Mouse (Mus musculus): ENCODE data around the gene Rasl12. TPM values are rescaled to one million over a fixed set of nuclear protein-coding genes. Genes with fewer than 3 reads are reported as not detected.

Gene Rasl12
- 39.8 TPM for polyA plus RNA-seq (2014; fragmentation: Illumina TruSeq; extraction: RNeasy Lipid Tissue Mini Kit (QIAGEN cat#74804); ENCODE audit: insufficient read depth, low read depth, low replicate concordance)

DNA sequence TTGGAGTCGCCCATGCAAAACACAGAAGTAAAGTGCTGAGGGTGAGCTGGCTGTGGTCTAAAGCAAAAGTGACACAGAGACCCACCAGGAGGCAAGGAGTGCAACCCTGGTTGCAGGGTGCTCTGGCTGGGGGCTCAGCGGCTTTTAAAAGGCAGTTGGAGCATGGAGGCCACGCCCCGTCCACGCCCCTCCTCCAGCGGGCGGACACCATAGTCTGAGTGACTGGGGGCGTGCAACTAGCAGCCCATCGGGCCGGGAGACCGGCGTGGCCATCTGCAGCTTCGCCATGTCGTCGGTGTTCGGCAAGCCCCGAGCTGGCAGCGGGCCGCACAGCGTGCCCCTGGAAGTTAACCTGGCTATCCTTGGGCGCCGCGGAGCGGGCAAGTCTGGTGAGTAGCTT lies at the start of gene Rasl12:
TSS of gene Rasl12 (plus strand) at position 228 of the 400 bp plus-strand sequence.

DNA sequence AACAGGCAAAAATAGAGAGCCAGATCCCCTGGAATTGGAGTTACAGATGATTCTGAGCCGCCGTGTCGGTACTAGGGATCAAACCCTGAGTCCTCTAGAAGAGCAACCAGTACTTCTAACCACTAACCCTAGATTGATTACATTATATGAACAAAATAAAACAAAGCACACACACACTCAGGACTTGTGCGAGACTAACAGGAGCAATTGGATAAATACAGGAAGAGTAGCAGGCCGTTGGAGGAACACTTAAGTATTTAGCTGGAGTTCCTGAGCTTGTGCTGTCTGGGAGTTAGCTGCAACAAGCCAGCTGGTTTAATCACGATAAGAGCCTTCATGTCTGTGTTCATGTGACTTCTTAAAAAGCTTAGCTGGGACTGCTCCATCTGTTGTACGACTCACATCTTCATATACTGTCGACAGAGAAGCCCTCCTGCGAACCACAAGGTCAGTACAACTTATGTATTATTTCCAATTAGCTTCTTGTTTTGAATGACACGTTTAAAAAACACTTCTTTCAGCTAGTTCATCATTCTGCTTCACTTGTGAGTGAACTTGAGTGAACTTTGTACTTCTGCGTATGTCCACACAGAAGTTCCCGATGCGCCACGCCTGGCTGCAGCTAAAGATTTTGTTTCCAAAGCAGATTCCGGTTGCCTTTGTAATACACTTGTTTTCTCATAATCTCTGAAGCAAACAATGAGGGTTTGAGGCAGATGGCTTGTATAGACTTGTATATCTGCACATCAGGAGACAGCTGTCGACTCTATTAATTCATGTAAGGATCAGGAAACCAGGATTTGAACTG lies 37.5 kb upstream of the Rasl12 start, which contains the start of gene Ubap1l:
TSS of gene Ubap1l (plus strand) at position 401 of the 808 bp plus-strand sequence.

DNA sequence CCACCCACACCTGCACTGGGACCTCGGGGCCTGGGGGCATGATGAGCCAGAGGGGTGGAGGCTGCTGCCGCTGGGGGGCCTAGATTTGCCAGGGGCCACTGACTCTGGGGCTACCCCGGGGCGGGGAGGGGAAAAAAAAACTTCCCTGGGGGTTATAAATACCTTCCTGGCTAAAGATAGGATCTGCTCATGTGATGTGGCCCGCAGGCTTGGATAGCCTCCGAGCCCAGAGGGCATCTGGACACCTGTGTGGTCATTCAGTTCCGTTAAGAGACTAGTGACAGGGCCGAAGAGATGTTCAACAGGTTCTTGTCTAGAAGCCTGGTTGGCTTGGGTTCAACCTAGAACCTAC lies 6.7 kb upstream of the Rasl12 start, which contains the start of gene Kbtbd13:
TSS of gene Kbtbd13 (minus strand) at position 40 of the 352 bp plus-strand sequence.

DNA sequence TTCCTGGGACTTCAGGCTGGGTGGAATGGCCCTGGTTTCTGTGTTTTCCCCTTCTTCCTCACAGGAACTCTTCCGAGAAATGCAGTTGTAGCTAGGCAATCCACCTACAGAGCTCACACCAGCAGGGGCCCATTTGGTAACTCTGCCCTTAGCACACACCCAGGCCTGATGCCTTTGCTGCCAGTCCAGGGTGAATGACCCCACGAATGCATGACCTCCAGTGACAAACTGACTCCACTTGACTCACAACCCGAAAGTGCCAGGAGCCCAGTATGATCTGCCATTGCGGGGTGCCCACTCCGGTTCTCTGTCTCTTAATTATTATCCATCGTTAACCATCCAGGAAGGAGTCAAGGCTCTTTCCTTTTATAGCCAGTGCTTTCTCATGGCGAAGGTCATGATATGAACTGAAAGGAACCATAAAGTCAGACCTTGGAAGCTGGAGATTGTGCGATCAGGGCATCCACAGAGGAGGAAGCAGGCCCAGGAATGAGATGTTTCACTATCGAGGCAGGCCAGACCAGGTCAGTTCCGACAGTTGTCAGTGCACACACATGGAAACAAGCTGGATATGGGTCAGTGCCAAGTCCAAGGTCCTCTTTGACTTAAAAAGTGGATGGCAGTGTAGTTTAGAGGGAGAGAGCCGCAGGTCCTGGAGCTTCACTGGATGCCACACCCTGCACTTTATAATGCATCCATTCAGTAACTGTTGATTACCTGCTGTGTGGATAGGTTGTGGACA lies 24.6 kb downstream of the Rasl12 start, which contains the start of gene Slc51b:
TSS of gene Slc51b (minus strand) at position 196 of the 742 bp plus-strand sequence.

DNA sequence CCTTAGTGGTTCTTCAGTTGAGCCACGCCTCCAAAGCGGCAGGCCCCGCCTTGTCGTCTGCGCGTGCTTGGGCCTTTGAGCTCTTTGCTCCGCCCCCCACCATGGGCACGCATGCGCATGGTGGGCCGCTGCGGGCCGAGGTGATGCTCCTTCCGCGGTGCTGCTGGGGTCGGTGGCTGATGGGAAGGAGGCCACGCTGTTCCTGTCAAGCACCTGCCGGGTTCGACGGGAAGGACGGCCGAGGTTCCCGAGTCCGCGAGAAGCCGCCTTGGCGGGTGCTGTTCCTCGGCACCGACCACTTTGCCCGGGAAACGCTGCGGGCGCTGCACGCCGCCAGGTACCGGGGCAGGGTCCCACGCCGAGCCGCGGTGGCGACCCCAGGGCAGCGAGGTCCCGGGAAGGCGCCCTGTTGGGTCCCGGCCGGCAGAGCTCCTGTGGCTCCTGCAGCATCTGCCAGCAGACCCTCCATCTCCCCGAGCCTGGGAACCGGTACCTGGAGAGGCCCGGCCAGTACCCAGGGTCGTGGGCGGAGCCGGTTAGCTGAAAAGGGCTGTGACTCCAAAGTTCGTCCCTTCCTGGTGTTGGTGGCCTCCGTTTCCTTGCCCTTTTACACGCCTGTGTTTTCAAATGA lies 37.5 kb downstream of the Rasl12 start, which contains the start of gene Mtfmt:
TSS of gene Mtfmt (plus strand) at position 112 of the 631 bp plus-strand sequence.

DNA sequence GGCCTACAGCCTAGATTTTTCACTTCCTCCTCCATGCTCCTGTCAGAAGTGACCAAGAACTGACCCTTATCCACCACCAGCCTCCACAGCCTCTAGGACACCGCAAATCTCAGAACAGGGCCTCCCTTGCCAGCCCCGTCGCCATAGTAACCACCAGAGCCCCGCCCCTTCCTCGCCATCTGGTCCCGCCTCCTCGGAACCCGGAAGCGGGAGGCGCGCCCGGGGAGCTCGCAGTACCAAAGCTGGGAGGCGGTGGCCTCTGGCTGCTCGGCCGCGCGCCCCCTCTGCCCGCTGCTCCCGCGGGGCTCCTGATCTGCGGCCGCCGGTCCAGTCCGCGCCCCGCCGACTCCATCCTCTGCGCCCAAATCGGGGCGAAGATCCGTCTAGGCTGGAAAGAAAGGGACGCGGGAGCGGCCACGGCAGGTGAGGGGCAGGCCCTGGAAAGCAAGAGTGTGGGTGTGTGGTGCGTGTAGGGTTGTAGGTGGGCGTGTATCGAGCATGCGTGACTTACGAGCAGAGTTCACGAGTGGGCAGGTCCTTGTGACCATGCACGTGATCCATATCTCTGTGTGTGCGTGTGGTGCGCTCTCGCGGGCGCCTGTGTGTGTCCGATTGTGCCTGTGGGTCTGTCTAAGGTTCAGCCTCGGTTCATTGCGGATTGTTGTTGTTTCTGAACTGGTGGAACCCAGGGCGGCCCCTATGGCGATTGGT lies 62.6 kb downstream of the Rasl12 start, which contains the start of gene Spg21:
TSS of gene Spg21 (plus strand) at position 216 of the 711 bp plus-strand sequence.

Other genes starting within 250 kb of the Rasl12 start
- 3.9 TPM for gene Parp16, start 203.2 kb upstream of the Rasl12 start, polyA plus RNA-seq (2014; fragmentation: Illumina TruSeq; extraction: RNeasy Lipid Tissue Mini Kit (QIAGEN cat#74804); ENCODE audit: insufficient read depth, low read depth, low replicate concordance)
- gene Cilp, start 133.3 kb upstream of the Rasl12 start, polyA plus RNA-seq (2014; fragmentation: Illumina TruSeq; extraction: RNeasy Lipid Tissue Mini Kit (QIAGEN cat#74804); ENCODE audit: insufficient read depth, low read depth, low replicate concordance) = 1.4 TPM
- 20.5 TPM for gene Clpx, start 104.2 kb upstream of the Rasl12 start, polyA plus RNA-seq (2014; fragmentation: Illumina TruSeq; extraction: RNeasy Lipid Tissue Mini Kit (QIAGEN cat#74804); ENCODE audit: insufficient read depth, low read depth, low replicate concordance)
- gene Pdcd7, start 52.4 kb upstream of the Rasl12 start, polyA plus RNA-seq (2014; fragmentation: Illumina TruSeq; extraction: RNeasy Lipid Tissue Mini Kit (QIAGEN cat#74804); ENCODE audit: insufficient read depth, low read depth, low replicate concordance) = 9.4 TPM
- gene Ubap1l, start 37.5 kb upstream of the Rasl12 start, polyA plus RNA-seq (2014; fragmentation: Illumina TruSeq; extraction: RNeasy Lipid Tissue Mini Kit (QIAGEN cat#74804); ENCODE audit: insufficient read depth, low read depth, low replicate concordance) = not detected
- 0.69 TPM for gene Kbtbd13, start 6.9 kb upstream of the Rasl12 start, polyA plus RNA-seq (2014; fragmentation: Illumina TruSeq; extraction: RNeasy Lipid Tissue Mini Kit (QIAGEN cat#74804); ENCODE audit: insufficient read depth, low read depth, low replicate concordance)
- not detected for gene Slc51b, start 24.4 kb downstream of the Rasl12 start, polyA plus RNA-seq (2014; fragmentation: Illumina TruSeq; extraction: RNeasy Lipid Tissue Mini Kit (QIAGEN cat#74804); ENCODE audit: insufficient read depth, low read depth, low replicate concordance)
- 5.8 TPM for gene Mtfmt, start 37.3 kb downstream of the Rasl12 start, polyA plus RNA-seq (2014; fragmentation: Illumina TruSeq; extraction: RNeasy Lipid Tissue Mini Kit (QIAGEN cat#74804); ENCODE audit: insufficient read depth, low read depth, low replicate concordance)
- 40.1 TPM for gene Spg21, start 62.4 kb downstream of the Rasl12 start, polyA plus RNA-seq (2014; fragmentation: Illumina TruSeq; extraction: RNeasy Lipid Tissue Mini Kit (QIAGEN cat#74804); ENCODE audit: insufficient read depth, low read depth, low replicate concordance)
- gene Ankdd1a, start 121.7 kb downstream of the Rasl12 start, polyA plus RNA-seq (2014; fragmentation: Illumina TruSeq; extraction: RNeasy Lipid Tissue Mini Kit (QIAGEN cat#74804); ENCODE audit: insufficient read depth, low read depth, low replicate concordance) = not detected
- gene Plekho2, start 181.5 kb downstream of the Rasl12 start, polyA plus RNA-seq (2014; fragmentation: Illumina TruSeq; extraction: RNeasy Lipid Tissue Mini Kit (QIAGEN cat#74804); ENCODE audit: insufficient read depth, low read depth, low replicate concordance) = 15.6 TPM
- gene Pif1, start 188.7 kb downstream of the Rasl12 start, polyA plus RNA-seq (2014; fragmentation: Illumina TruSeq; extraction: RNeasy Lipid Tissue Mini Kit (QIAGEN cat#74804); ENCODE audit: insufficient read depth, low read depth, low replicate concordance) = 0.07 TPM
- 5.5 TPM for gene Rbpms2, start 231.1 kb downstream of the Rasl12 start, polyA plus RNA-seq (2014; fragmentation: Illumina TruSeq; extraction: RNeasy Lipid Tissue Mini Kit (QIAGEN cat#74804); ENCODE audit: insufficient read depth, low read depth, low replicate concordance)